ENCODE assay signal across 8 mouse cellular contexts in genomic region chr4:119809245-119809644, GRCm38 (mm10).
DNase-seq lines count a peak whose midpoint lies in the region; ATAC-seq and TF ChIP-seq lines count a peak whose summit lies in the region.

No protein-coding gene starts in this region.

- no peak overlapping the region for H3K27ac ChIP-seq in hindbrain, embryonic 16.5 days (ENCODE audit: low read depth, low read length)
- no peak overlapping the region for H3K27ac ChIP-seq in hindbrain, embryonic 13.5 days
- no peak overlapping the region for H3K27ac ChIP-seq in MEL (ENCODE audit: control insufficient read depth, low read depth, low read length)

- H3K9ac ChIP-seq in hindbrain, embryonic 16.5 days (ENCODE audit: low read depth, low read length), result no peak overlapping the region
- H3K9ac ChIP-seq in hindbrain, embryonic 13.5 days, result no peak overlapping the region
- H3K9ac ChIP-seq in MEL (ENCODE audit: control insufficient read depth, low read depth, low read length, poor library complexity, severe bottlenecking), result no peak overlapping the region

- 44% methylated on average over 5 of the region's 5 CpGs for WGBS in hindbrain, embryonic 16.5 days
- 33% methylated on average over 5 of the region's 5 CpGs for WGBS in hindbrain, embryonic 13.5 days

- no peaks in the 10 kb centered on the region for H3K27me3 ChIP-seq in hindbrain, embryonic 16.5 days (replicated peaks; ENCODE audit: control insufficient read depth, insufficient read depth, low read length)
- H3K27me3 ChIP-seq in hindbrain, embryonic 13.5 days, result peaks cover 29% of the 10 kb centered on the region
- no peaks in the 10 kb centered on the region for H3K27me3 ChIP-seq in MEL (ENCODE audit: control insufficient read depth in 1 of 2, insufficient read depth in 2 of 2, low read length in 2 of 2)

- no peak; the same call in 1 of the 2 replicates for TF ChIP-seq RAD21 in MEL (IDR thresholded peaks at IDR 0.05; ENCODE audit: low read depth, low read length)

- DNase-seq in 3T3-L1 (ENCODE audit: low read depth, low spot score), result peak; percentile 71
- DNase-seq in MEL (ENCODE audit: low read depth, low spot score), result peak; percentile 8
- peak; percentile 40 for DNase-seq in embryo, embryonic 11.5 days (ENCODE audit: low read depth, low spot score)
- peak; percentile 80 for DNase-seq in lung, postnatal 36 days
- DNase-seq in ovary, adult 18-20 months (ENCODE audit: low spot score), result no peak
- DNase-seq in right cerebral cortex, adult 18-20 months, result no peak

- H3K4me3 ChIP-seq in hindbrain, embryonic 16.5 days (ENCODE audit: low read length), result no peak overlapping the region
- no peak overlapping the region for H3K4me3 ChIP-seq in hindbrain, embryonic 13.5 days
- H3K4me3 ChIP-seq in MEL (ENCODE audit: control insufficient read depth in 1 of 2, insufficient read depth in 1 of 2, low read depth in 2 of 2, low read length in 2 of 2), result no peak overlapping the region

- no peak for TF ChIP-seq POLR2A in MEL (IDR thresholded peaks at IDR 0.05; ENCODE audit: control insufficient read depth in 1 of 2, insufficient read depth in 1 of 2, low read depth in 1 of 2, low read length in 2 of 2, poor library complexity in 1 of 2)

- no peaks in the 10 kb centered on the region for H3K36me3 ChIP-seq in hindbrain, embryonic 16.5 days (ENCODE audit: control insufficient read depth, insufficient read depth, low read length)
- H3K36me3 ChIP-seq in hindbrain, embryonic 13.5 days, result no peaks in the 10 kb centered on the region
- no peaks in the 10 kb centered on the region for H3K36me3 ChIP-seq in MEL (ENCODE audit: control insufficient read depth in 1 of 2, insufficient read depth in 2 of 2, low read length in 2 of 2)

- no peaks in the 10 kb centered on the region for H3K9me3 ChIP-seq in hindbrain, embryonic 16.5 days (ENCODE audit: control insufficient read depth, low read length)
- no peaks in the 10 kb centered on the region for H3K9me3 ChIP-seq in hindbrain, embryonic 13.5 days
- no peaks in the 10 kb centered on the region for H3K9me3 ChIP-seq in MEL (replicated peaks; ENCODE audit: insufficient read depth, low read length)

- no peak overlapping the region for H3K4me2 ChIP-seq in hindbrain, embryonic 16.5 days (ENCODE audit: low read length)
- H3K4me2 ChIP-seq in hindbrain, embryonic 13.5 days, result no peak overlapping the region

- no peak for TF ChIP-seq EP300 in MEL (IDR thresholded peaks at IDR 0.05; ENCODE audit: low read depth in 1 of 2, low read length in 2 of 2)

- peaks cover 14% of the 10 kb centered on the region for H3K4me1 ChIP-seq in hindbrain, embryonic 16.5 days (ENCODE audit: control insufficient read depth, insufficient read depth, low read depth, low read length)
- peaks cover 15% of the 10 kb centered on the region for H3K4me1 ChIP-seq in hindbrain, embryonic 13.5 days (replicated peaks)
- no peaks in the 10 kb centered on the region for H3K4me1 ChIP-seq in MEL (ENCODE audit: control insufficient read depth in 1 of 2, insufficient read depth in 2 of 2, low read length in 2 of 2)

- peak in 2 of 3 experiments; percentile 21 to 45; a peak in 3 of 6 replicates for TF ChIP-seq CTCF in MEL (IDR thresholded peaks at IDR 0.05 in 2 of 3, conservative IDR thresholded peaks at IDR 0.05 in 1 of 3; ENCODE audit: control insufficient read depth in 1 of 3, insufficient read depth in 1 of 3, low read depth in 2 of 3, low read length in 3 of 3, poor library complexity in 1 of 3, severe bottlenecking in 1 of 3)

- no peaks in the 10 kb centered on the region for H3K79me2 ChIP-seq in MEL (ENCODE audit: control insufficient read depth, insufficient read depth, low read length, poor library complexity)

- 0 out of 2 replicates have a peak, but pooled peaks have one; percentile 53 for ATAC-seq in hindbrain, embryonic 16.5 days
- ATAC-seq in hindbrain, embryonic 13.5 days (ENCODE audit: low FRiP score), result no peak

TF ChIP-seq in MEL, 35 proteins besides CTCF, POLR2A, EP300 and RAD21:
- peak; percentile 15; the same call in 1 of the 2 replicates for TF ChIP-seq SMC3 (IDR thresholded peaks at IDR 0.05; ENCODE audit: low read depth, low read length)
- no peak for TF ChIP-seq NELFE (IDR thresholded peaks at IDR 0.05; ENCODE audit: low read depth, low read length)
- TF ChIP-seq ZC3H11A (IDR thresholded peaks at IDR 0.05; ENCODE audit: low read depth, low read length), result no peak

Comparison
In these comparisons a context has a peak if more than half of its experiments do, and no peak if none do; other contexts are left out.
1. DNase-seq: peak in 3T3-L1 (single experiment), MEL (single experiment), embryo, embryonic 11.5 days (single experiment) and lung, postnatal 36 days (single experiment); none in ovary, adult 18-20 months (single experiment) and right cerebral cortex, adult 18-20 months (single experiment).